Mouse (Mus musculus): ENCODE measurements around the gene Usp22. TPM values are rescaled to one million over a fixed set of nuclear protein-coding genes. Genes with fewer than 3 reads are reported as not detected.

Usp22 gene
- polyA plus RNA-seq, 1 experiment: 0.31 TPM

- Histone ChIP-seq H3K4me3 (replicated peaks) (no peak within 1 kb of the TSS), H3K4me1 (ENCODE audit: control insufficient read depth) (no peaks in the 10 kb centered on the region), H3K36me3 (ENCODE audit: control insufficient read depth) (no peaks in the 10 kb centered on the region), H3K27me3 (ENCODE audit: control insufficient read depth) (peaks cover 10% of the 10 kb centered on the region), H3K9me3 (ENCODE audit: control insufficient read depth, low read length) (no peaks in the 10 kb centered on the region)
- no peak for TF ChIP-seq TAL1 (IDR thresholded peaks at IDR 0.05; ENCODE audit: low read length)
- TF ChIP-seq GATA1 (IDR thresholded peaks at IDR 0.05; ENCODE audit: low read length): no peak
Observed at GRCm38 (mm10) chr11:61207487-61208246, 32.8 kb upstream of the Usp22 start, which contains the start of gene Aldh3a1. TSS of gene Aldh3a1 (plus strand) at chr11:61207537.

- Histone ChIP-seq H3K4me3 (replicated peaks) (no peak overlapping the region), H3K4me1 (ENCODE audit: control insufficient read depth) (no peaks in the 10 kb centered on the region), H3K27me3 (ENCODE audit: control insufficient read depth) (no peaks in the 10 kb centered on the region; the same call in 1 of the 2 replicates), H3K9me3 (ENCODE audit: control insufficient read depth, low read length) (no peaks in the 10 kb centered on the region), H3K36me3 (ENCODE audit: control insufficient read depth) (no peaks in the 10 kb centered on the region)
- TF ChIP-seq TAL1 (IDR thresholded peaks at IDR 0.05; ENCODE audit: low read length): no peak
- TF ChIP-seq GATA1 (IDR thresholded peaks at IDR 0.05; ENCODE audit: low read length): no peak
Observed at GRCm38 (mm10) chr11:61206136-61206535, 31.3 kb upstream of the Usp22 start.

GRCm38 (mm10) chr11:61205167-61205950 lies 30.5 kb upstream of the Usp22 start:
- Histone ChIP-seq H3K4me1 (ENCODE audit: control insufficient read depth) (no peaks in the 10 kb centered on the region), H3K36me3 (ENCODE audit: control insufficient read depth) (no peaks in the 10 kb centered on the region), H3K4me3 (replicated peaks) (no peak overlapping the region), H3K9me3 (ENCODE audit: control insufficient read depth, low read length) (no peaks in the 10 kb centered on the region), H3K27me3 (ENCODE audit: control insufficient read depth) (no peaks in the 10 kb centered on the region)
- TF ChIP-seq GATA1 (IDR thresholded peaks at IDR 0.05; ENCODE audit: low read length): no peak
- TF ChIP-seq TAL1 (IDR thresholded peaks at IDR 0.05; ENCODE audit: low read length): no peak

- no peak for TF ChIP-seq TAL1 (IDR thresholded peaks at IDR 0.05; ENCODE audit: low read length)
- no peak for TF ChIP-seq GATA1 (IDR thresholded peaks at IDR 0.05; ENCODE audit: low read length)
- H3K36me3 ChIP-seq (ENCODE audit: control insufficient read depth): no peaks in the 10 kb centered on the region
- H3K4me1 ChIP-seq (ENCODE audit: control insufficient read depth): no peaks in the 10 kb centered on the region
- no peaks in the 10 kb centered on the region for H3K9me3 ChIP-seq (ENCODE audit: control insufficient read depth, low read length)
- no peaks in the 10 kb centered on the region for H3K27me3 ChIP-seq (ENCODE audit: control insufficient read depth)
- no peak overlapping the region for H3K4me3 ChIP-seq (replicated peaks)
Observed at GRCm38 (mm10) chr11:61202810-61203209, 28.0 kb upstream of the Usp22 start.

- Histone ChIP-seq H3K4me1 (ENCODE audit: control insufficient read depth) (no peaks in the 10 kb centered on the region), H3K36me3 (ENCODE audit: control insufficient read depth) (no peaks in the 10 kb centered on the region), H3K9me3 (ENCODE audit: control insufficient read depth, low read length) (no peaks in the 10 kb centered on the region), H3K27me3 (ENCODE audit: control insufficient read depth) (no peaks in the 10 kb centered on the region), H3K4me3 (replicated peaks) (no peak overlapping the region)
- TF ChIP-seq TAL1 (IDR thresholded peaks at IDR 0.05; ENCODE audit: low read length): no peak
- TF ChIP-seq GATA1 (IDR thresholded peaks at IDR 0.05; ENCODE audit: low read length): no peak
Observed at GRCm38 (mm10) chr11:61202186-61202585, 27.3 kb upstream of the Usp22 start.

GRCm38 (mm10) chr11:61199620-61200362 lies 24.9 kb upstream of the Usp22 start:
- Histone ChIP-seq H3K4me1 (ENCODE audit: control insufficient read depth) (no peaks in the 10 kb centered on the region), H3K9me3 (ENCODE audit: control insufficient read depth, low read length) (no peaks in the 10 kb centered on the region), H3K36me3 (ENCODE audit: control insufficient read depth) (no peaks in the 10 kb centered on the region), H3K4me3 (replicated peaks) (no peak overlapping the region), H3K27me3 (ENCODE audit: control insufficient read depth) (peaks cover 4% of the 10 kb centered on the region; the same call in 1 of the 2 replicates)
- TF ChIP-seq GATA1 (IDR thresholded peaks at IDR 0.05; ENCODE audit: low read length) (no peak), TAL1 (IDR thresholded peaks at IDR 0.05; ENCODE audit: low read length) (no peak)

GRCm38 (mm10) chr11:61197935-61198334 lies 23.1 kb upstream of the Usp22 start:
- Histone ChIP-seq H3K9me3 (ENCODE audit: control insufficient read depth, low read length) (no peaks in the 10 kb centered on the region), H3K27me3 (ENCODE audit: control insufficient read depth) (peaks cover 13% of the 10 kb centered on the region), H3K36me3 (ENCODE audit: control insufficient read depth) (no peaks in the 10 kb centered on the region), H3K4me1 (ENCODE audit: control insufficient read depth) (no peaks in the 10 kb centered on the region), H3K4me3 (replicated peaks) (no peak overlapping the region)
- TF ChIP-seq GATA1 (IDR thresholded peaks at IDR 0.05; ENCODE audit: low read length) (no peak), TAL1 (IDR thresholded peaks at IDR 0.05; ENCODE audit: low read length) (no peak)

GRCm38 (mm10) chr11:61196616-61197353 lies 21.9 kb upstream of the Usp22 start:
- peaks cover 13% of the 10 kb centered on the region for H3K27me3 ChIP-seq (ENCODE audit: control insufficient read depth)
- no peaks in the 10 kb centered on the region for H3K4me1 ChIP-seq (ENCODE audit: control insufficient read depth)
- no peaks in the 10 kb centered on the region for H3K36me3 ChIP-seq (ENCODE audit: control insufficient read depth)
- TF ChIP-seq GATA1 (IDR thresholded peaks at IDR 0.05; ENCODE audit: low read length): no peak
- TF ChIP-seq TAL1 (IDR thresholded peaks at IDR 0.05; ENCODE audit: low read length): no peak
- no peaks in the 10 kb centered on the region for H3K9me3 ChIP-seq (ENCODE audit: control insufficient read depth, low read length)
- H3K4me3 ChIP-seq (replicated peaks): no peak overlapping the region
